Mouse (Mus musculus) liver, adult 2 months (tissue): ENCODE measurements around the gene Ccr5.
"Not testable (repeated sequence)": the region's sequence is repeated elsewhere in the genome, so short reads cannot be mapped to it uniquely, and the experiment has no call there.

Experiments
- CTCF ChIP-seq: fragments of 200-500 bp; IDR thresholded peaks from 2 replicates; pipeline ENCODE4 v1.5.1; 2011; ENCODE audit warnings: low read depth, low read length, control low read depth
- POLR2A ChIP-seq: fragments of 200-500 bp; IDR thresholded peaks from 2 replicates; pipeline ENCODE4 v1.6.1; 2011; ENCODE audit warnings: low read length, control low read depth; ENCODE audit not compliant: insufficient read depth; ENCODE audit errors: extremely low read depth

GRCm38 (mm10) chr9:124134919-124135318 is 13.6 kb downstream of the Ccr5 start:
- not testable (repeated sequence) for TF ChIP-seq POLR2A, CTCF
